10 mouse cellular contexts compared by ENCODE assay signal in the genomic region with DNA sequence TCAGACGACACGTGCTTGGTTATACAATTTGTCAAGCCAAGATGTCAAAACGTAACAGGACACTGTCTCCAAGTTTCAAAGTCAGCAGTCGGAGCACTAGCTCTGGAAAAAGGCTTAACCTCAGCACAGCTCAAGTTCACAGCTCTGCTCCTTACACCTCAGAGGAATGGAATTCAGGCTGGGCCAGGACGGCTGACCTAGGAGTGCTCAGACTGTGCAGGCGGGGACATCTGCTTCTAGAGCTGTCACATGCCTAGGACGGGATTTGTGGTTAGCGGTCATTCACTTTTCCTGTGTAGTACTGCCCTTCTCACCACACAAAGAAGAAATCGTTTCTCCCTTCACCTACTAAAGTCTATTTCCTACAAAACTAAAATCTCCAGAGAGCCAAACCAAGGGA. TPM values are rescaled to one million over a fixed set of nuclear protein-coding genes. Genes with fewer than 3 reads are reported as not detected.
A peak's percentile ranks its signal among the peaks of the same experiment; 100 is the strongest.
DNase-seq lines count a peak whose midpoint lies in the region; ATAC-seq and TF ChIP-seq lines count a peak whose summit lies in the region.
"Had no signal": no experiment of that assay in that cellular context is flagged by ENCODE, and none has a peak within 500 bp of the region (broad histone marks: within the 10 kb centered on the region; RNA-seq: fewer than 3 reads in every experiment).

No protein-coding gene starts in this region.

- TF ChIP-seq CTCF in testis, adult 2 months (IDR thresholded peaks at IDR 0.05; ENCODE audit: control insufficient read depth, insufficient read depth, insufficient replicate concordance, low read depth, low read length): no peak

- peaks cover 5% of the 10 kb centered on the region; the same call in 1 of the 2 replicates for H3K4me1 ChIP-seq in testis, adult 2 months (ENCODE audit: control insufficient read depth, insufficient read depth, low read length)

- H3K27ac ChIP-seq in testis, adult 2 months (ENCODE audit: control insufficient read depth, insufficient read depth, low read depth, low read length): 0 out of 2 replicates have a peak overlapping the region, but pooled peaks have one; percentile 13
- H3K27ac ChIP-seq: macrophage had no signal

- no peak for TF ChIP-seq POLR2A in testis, adult 2 months (IDR thresholded peaks at IDR 0.05; ENCODE audit: control insufficient read depth, low read depth, low read length)

- no peak overlapping the region for H3K4me3 ChIP-seq in testis, adult 2 months (ENCODE audit: control insufficient read depth, low read depth, low read length)

- peak; percentile 78 for ATAC-seq in granulocyte monocyte progenitor cell, adult 5-6 weeks (replicated peaks; ENCODE audit: poor library complexity, severe bottlenecking)
- 0 out of 2 replicates have a peak, but pooled peaks have one; percentile 49 for ATAC-seq in monocyte, adult 5-6 weeks (replicated peaks; ENCODE audit: insufficient number of reproducible peaks, low FRiP score, low TSS enrichment, poor library complexity, severe bottlenecking)
- no peak for ATAC-seq in erythroid progenitor cell, adult 5-6 weeks (replicated peaks; ENCODE audit: low FRiP score, poor library complexity, severe bottlenecking)

- H3K27me3 ChIP-seq in testis, adult 2 months (ENCODE audit: control insufficient read depth, insufficient read depth, low read length): no peaks in the 10 kb centered on the region

- DNase-seq in testis, postnatal 10 days (ENCODE audit: low spot score): no peak
- DNase-seq in kidney, adult 9 months: peak; percentile 61
- no peak for DNase-seq in right cerebral cortex, adult 18-20 months
- DNase-seq in right cerebral cortex, postnatal 10 days (ENCODE audit: low spot score in 2 of 2): no peak

- H3K36me3 ChIP-seq in testis, adult 2 months (ENCODE audit: control insufficient read depth, insufficient read depth, low read length): no peaks in the 10 kb centered on the region

RNA-seq across cellular contexts. Expression of a gene that starts 3.9 kb away (rescaled TPM):
- 30.4 and 37.6 TPM in 2 replicates for polyA plus RNA-seq in testis, adult 2 months (2012; rRNA removed)
- total RNA-seq in granulocyte monocyte progenitor cell, adult 5-6 weeks (2014; fragmentation: Nextera tagmentation): 0.09 and 1.2 TPM in 2 replicates
- total RNA-seq in granulocyte monocyte progenitor cell, adult 5-6 weeks (2017): 0.57 and 1.0 TPM in 2 replicates
- total RNA-seq in monocyte, adult 5-6 weeks (2017): 0.67 to 1.3 TPM (median 1.2 TPM) in 3 replicates
- total RNA-seq in erythroid progenitor cell, adult 5-6 weeks (2015; ENCODE audit: low replicate concordance): 1.3 and 2.5 TPM in 2 replicates
- 1.5 and 2.6 TPM in 2 replicates for total RNA-seq in erythroid progenitor cell, adult 5-6 weeks (2017; ENCODE audit: low replicate concordance)

RNA-seq across cellular contexts. Expression of a gene that starts 22.1 kb away (rescaled TPM):
- 0.07 and 0.18 TPM in 2 replicates for polyA plus RNA-seq in testis, adult 2 months (2012; rRNA removed)
- not detected in 2 replicates for total RNA-seq in granulocyte monocyte progenitor cell, adult 5-6 weeks (2014; fragmentation: Nextera tagmentation)
- total RNA-seq in granulocyte monocyte progenitor cell, adult 5-6 weeks (2017): not detected in 2 replicates
- not detected in 3 replicates for total RNA-seq in monocyte, adult 5-6 weeks (2017)
- not detected in 2 replicates for total RNA-seq in erythroid progenitor cell, adult 5-6 weeks (2015; ENCODE audit: low replicate concordance)
- not detected in 2 replicates for total RNA-seq in erythroid progenitor cell, adult 5-6 weeks (2017; ENCODE audit: low replicate concordance)
- total RNA-seq: MEL had no signal
- polyA plus RNA-seq: macrophage had no signal

RNA-seq across cellular contexts. Expression of a gene that starts 48.4 kb away (rescaled TPM):
- 315 and 383 TPM in 2 replicates for polyA plus RNA-seq in testis, adult 2 months (2012; rRNA removed)
- 58.5 and 63.6 TPM in 2 replicates for total RNA-seq in granulocyte monocyte progenitor cell, adult 5-6 weeks (2014; fragmentation: Nextera tagmentation)
- 99.7 and 113 TPM in 2 replicates for total RNA-seq in granulocyte monocyte progenitor cell, adult 5-6 weeks (2017)
- total RNA-seq in monocyte, adult 5-6 weeks (2017): 314 to 883 TPM (median 672 TPM) in 3 replicates
- 102 and 129 TPM in 2 replicates for total RNA-seq in erythroid progenitor cell, adult 5-6 weeks (2015; ENCODE audit: low replicate concordance)
- total RNA-seq in erythroid progenitor cell, adult 5-6 weeks (2017; ENCODE audit: low replicate concordance): 123 and 145 TPM in 2 replicates

RNA-seq across cellular contexts. Expression of a gene that starts 60.0 kb away (rescaled TPM):
- 1.6 and 1.9 TPM in 2 replicates for polyA plus RNA-seq in testis, adult 2 months (2012; rRNA removed)
- total RNA-seq in granulocyte monocyte progenitor cell, adult 5-6 weeks (2014; fragmentation: Nextera tagmentation): 35.6 and 51.0 TPM in 2 replicates
- 26.2 and 29.0 TPM in 2 replicates for total RNA-seq in granulocyte monocyte progenitor cell, adult 5-6 weeks (2017)
- total RNA-seq in monocyte, adult 5-6 weeks (2017): 8.6 to 16.4 TPM (median 15.7 TPM) in 3 replicates
- 14.3 and 18.0 TPM in 2 replicates for total RNA-seq in erythroid progenitor cell, adult 5-6 weeks (2015; ENCODE audit: low replicate concordance)
- total RNA-seq in erythroid progenitor cell, adult 5-6 weeks (2017; ENCODE audit: low replicate concordance): 0.26 TPM in 1 of 2 replicates, not detected in the other
